Comparison of ENCODE assay signal across 8 mouse cellular contexts in genomic region chr12:59039971-59040844, GRCm38 (mm10). TPM values are rescaled to one million over a fixed set of nuclear protein-coding genes. Genes with fewer than 3 reads are reported as not detected.
DNase-seq lines count a peak whose midpoint lies in the region; ATAC-seq lines count a peak whose summit lies in the region.

No protein-coding gene starts in this region.

- DNase-seq in frontal cortex, postnatal 14 days (ENCODE audit: low spot score in 2 of 2): no peak
- DNase-seq in c-Kit-positive CD71-negative TER-119-negative erythroid progenitor cells, embryonic 14.5 days (ENCODE audit: low read depth): peak; percentile 80
- peak; percentile 82 for DNase-seq in intestine, embryonic 14.5 days (ENCODE audit: low spot score)
- DNase-seq in left cerebral cortex, adult 11 months (ENCODE audit: low spot score): no peak

- no peaks in the 10 kb centered on the region for H3K9me3 ChIP-seq in intestine, embryonic 14.5 days (ENCODE audit: control insufficient read depth, low read length)
- H3K9me3 ChIP-seq in liver, embryonic 16.5 days (replicated peaks; ENCODE audit: control insufficient read depth, low read length): no peaks in the 10 kb centered on the region
- H3K9me3 ChIP-seq in neural tube, embryonic 12.5 days: no peaks in the 10 kb centered on the region

- ATAC-seq in frontal cortex, adult (ENCODE audit: low TSS enrichment): peak; percentile 50
- ATAC-seq in granulocyte monocyte progenitor cell, adult 5-6 weeks (replicated peaks; ENCODE audit: poor library complexity, severe bottlenecking): peak; percentile 88
- ATAC-seq in intestine, embryonic 14.5 days (replicated peaks; ENCODE audit: low FRiP score, low TSS enrichment, low read depth): peak; percentile 93
- ATAC-seq in liver, embryonic 16.5 days (ENCODE audit: low read depth): peak; percentile 85
- peak; percentile 87 for ATAC-seq in neural tube, embryonic 12.5 days (ENCODE audit: low FRiP score, low read depth)

- H3K4me1 ChIP-seq in intestine, embryonic 14.5 days (replicated peaks; ENCODE audit: control insufficient read depth, insufficient read depth, low read length): no peaks in the 10 kb centered on the region
- H3K4me1 ChIP-seq in liver, embryonic 16.5 days (ENCODE audit: control insufficient read depth, low read depth, low read length): peaks cover 9% of the 10 kb centered on the region
- H3K4me1 ChIP-seq in neural tube, embryonic 12.5 days: no peaks in the 10 kb centered on the region

- H3K9ac ChIP-seq in intestine, embryonic 14.5 days (ENCODE audit: low read length): peak overlapping the region; percentile 32; the same call in 1 of the 2 replicates
- no peak overlapping the region for H3K9ac ChIP-seq in liver, embryonic 16.5 days (ENCODE audit: low read depth, low read length)
- no peak overlapping the region for H3K9ac ChIP-seq in neural tube, embryonic 12.5 days

- peak overlapping the region; percentile 35 for H3K4me2 ChIP-seq in intestine, embryonic 14.5 days (ENCODE audit: low read length)
- H3K4me2 ChIP-seq in liver, embryonic 16.5 days (ENCODE audit: low read depth, low read length): peak overlapping the region; percentile 49
- H3K4me2 ChIP-seq in neural tube, embryonic 12.5 days (replicated peaks): peak overlapping the region; percentile 43

- H3K4me3 ChIP-seq in intestine, embryonic 14.5 days (ENCODE audit: low read depth, low read length): no peak overlapping the region
- peak overlapping the region; percentile 14 for H3K4me3 ChIP-seq in liver, embryonic 16.5 days (ENCODE audit: low read depth, low read length)
- peak overlapping the region; percentile 11; the same call in 1 of the 2 replicates for H3K4me3 ChIP-seq in neural tube, embryonic 12.5 days

- H3K36me3 ChIP-seq in intestine, embryonic 14.5 days (ENCODE audit: control insufficient read depth, insufficient read depth, low read length): peaks cover 35% of the 10 kb centered on the region
- peaks cover 13% of the 10 kb centered on the region for H3K36me3 ChIP-seq in liver, embryonic 16.5 days (ENCODE audit: control insufficient read depth, insufficient read depth)
- H3K36me3 ChIP-seq in neural tube, embryonic 12.5 days: peaks cover 31% of the 10 kb centered on the region

- H3K27ac ChIP-seq in intestine, embryonic 14.5 days (ENCODE audit: low read depth): peak overlapping the region; percentile 80
- peak overlapping the region; percentile 83 for H3K27ac ChIP-seq in liver, embryonic 16.5 days (ENCODE audit: low read length)
- no peak overlapping the region for H3K27ac ChIP-seq in neural tube, embryonic 12.5 days

- H3K27me3 ChIP-seq in intestine, embryonic 14.5 days (replicated peaks; ENCODE audit: control insufficient read depth, insufficient read depth, low read length): no peaks in the 10 kb centered on the region
- no peaks in the 10 kb centered on the region for H3K27me3 ChIP-seq in liver, embryonic 16.5 days (ENCODE audit: control insufficient read depth, insufficient read depth, low read depth, low read length)
- H3K27me3 ChIP-seq in neural tube, embryonic 12.5 days (replicated peaks): no peaks in the 10 kb centered on the region

- 5% methylated on average over 23 of the region's 23 CpGs for WGBS in intestine, embryonic 14.5 days
- WGBS in liver, embryonic 16.5 days (ENCODE audit: insufficient replicate concordance): 3% methylated on average over 23 of the region's 23 CpGs
- 3% methylated on average over 23 of the region's 23 CpGs for WGBS in neural tube, embryonic 12.5 days

RNA-seq across cellular contexts. Expression of gene Trappc6b, which starts 21.1 kb away (rescaled TPM):
- 25.7 and 58.6 TPM in 2 replicates for total RNA-seq in granulocyte monocyte progenitor cell, adult 5-6 weeks (2014; fragmentation: Nextera tagmentation)
- 49.7 and 53.6 TPM in 2 replicates for total RNA-seq in granulocyte monocyte progenitor cell, adult 5-6 weeks (2017)
- 54.1 and 57.0 TPM in 2 replicates for polyA plus RNA-seq in intestine, embryonic 14.5 days (2014; fragmentation: Nextera tagmentation; extraction: Ambion mirVana)
- 45.9 and 51.2 TPM in 2 replicates for polyA plus RNA-seq in liver, embryonic 16.5 days (2015; fragmentation: Nextera tagmentation; extraction: Ambion mirVana)
- polyA plus RNA-seq in neural tube, embryonic 12.5 days (2016; fragmentation: Nextera tagmentation; extraction: Ambion mirVana): 118 and 121 TPM in 2 replicates

RNA-seq across cellular contexts. Expression of gene Pnn, which starts 26.5 kb away (rescaled TPM):
- total RNA-seq in granulocyte monocyte progenitor cell, adult 5-6 weeks (2014; fragmentation: Nextera tagmentation): 89.3 and 101 TPM in 2 replicates
- 104 and 113 TPM in 2 replicates for total RNA-seq in granulocyte monocyte progenitor cell, adult 5-6 weeks (2017)
- 71.3 and 80.0 TPM in 2 replicates for polyA plus RNA-seq in intestine, embryonic 14.5 days (2014; fragmentation: Nextera tagmentation; extraction: Ambion mirVana)
- 25.1 and 32.1 TPM in 2 replicates for polyA plus RNA-seq in liver, embryonic 16.5 days (2015; fragmentation: Nextera tagmentation; extraction: Ambion mirVana)
- 109 and 112 TPM in 2 replicates for polyA plus RNA-seq in neural tube, embryonic 12.5 days (2016; fragmentation: Nextera tagmentation; extraction: Ambion mirVana)

RNA-seq across cellular contexts. Expression of gene Gemin2, which starts 27.0 kb away (rescaled TPM):
- 23.0 and 23.4 TPM in 2 replicates for total RNA-seq in granulocyte monocyte progenitor cell, adult 5-6 weeks (2014; fragmentation: Nextera tagmentation)
- 14.0 and 22.3 TPM in 2 replicates for total RNA-seq in granulocyte monocyte progenitor cell, adult 5-6 weeks (2017)
- 18.7 and 24.4 TPM in 2 replicates for polyA plus RNA-seq in intestine, embryonic 14.5 days (2014; fragmentation: Nextera tagmentation; extraction: Ambion mirVana)
- polyA plus RNA-seq in liver, embryonic 16.5 days (2015; fragmentation: Nextera tagmentation; extraction: Ambion mirVana): 15.7 and 18.9 TPM in 2 replicates
- polyA plus RNA-seq in neural tube, embryonic 12.5 days (2016; fragmentation: Nextera tagmentation; extraction: Ambion mirVana): 19.8 and 20.4 TPM in 2 replicates

RNA-seq across cellular contexts. Expression of gene Sec23a, which starts 28.4 kb away (rescaled TPM):
- 12.5 and 14.4 TPM in 2 replicates for total RNA-seq in granulocyte monocyte progenitor cell, adult 5-6 weeks (2014; fragmentation: Nextera tagmentation)
- total RNA-seq in granulocyte monocyte progenitor cell, adult 5-6 weeks (2017): 20.9 and 23.7 TPM in 2 replicates
- polyA plus RNA-seq in intestine, embryonic 14.5 days (2014; fragmentation: Nextera tagmentation; extraction: Ambion mirVana): 70.8 and 75.9 TPM in 2 replicates
- polyA plus RNA-seq in liver, embryonic 16.5 days (2015; fragmentation: Nextera tagmentation; extraction: Ambion mirVana): 28.6 and 29.5 TPM in 2 replicates
- polyA plus RNA-seq in neural tube, embryonic 12.5 days (2016; fragmentation: Nextera tagmentation; extraction: Ambion mirVana): 99.4 and 108 TPM in 2 replicates

RNA-seq across cellular contexts. Expression of gene Mia2, which starts 55.4 kb away (rescaled TPM):
- 86.2 and 124 TPM in 2 replicates for total RNA-seq in granulocyte monocyte progenitor cell, adult 5-6 weeks (2014; fragmentation: Nextera tagmentation)
- 119 and 151 TPM in 2 replicates for total RNA-seq in granulocyte monocyte progenitor cell, adult 5-6 weeks (2017)
- 70.9 and 75.2 TPM in 2 replicates for polyA plus RNA-seq in intestine, embryonic 14.5 days (2014; fragmentation: Nextera tagmentation; extraction: Ambion mirVana)
- 53.3 and 56.2 TPM in 2 replicates for polyA plus RNA-seq in liver, embryonic 16.5 days (2015; fragmentation: Nextera tagmentation; extraction: Ambion mirVana)
- polyA plus RNA-seq in neural tube, embryonic 12.5 days (2016; fragmentation: Nextera tagmentation; extraction: Ambion mirVana): 52.2 and 53.8 TPM in 2 replicates

Comparison
In these comparisons a context has a peak if more than half of its experiments do, and no peak if none do; other contexts are left out.
1. DNase-seq: peak in c-Kit-positive CD71-negative TER-119-negative erythroid progenitor cells, embryonic 14.5 days (single experiment) and intestine, embryonic 14.5 days (single experiment); none in frontal cortex, postnatal 14 days (0 of 2) and left cerebral cortex, adult 11 months (single experiment).
2. Peak in every context shown above with its lines, with median percentiles within 50 percentile points of each other: ATAC-seq and H3K4me2 ChIP-seq.